18 mouse cellular contexts compared by ENCODE assay signal in the genomic region with DNA sequence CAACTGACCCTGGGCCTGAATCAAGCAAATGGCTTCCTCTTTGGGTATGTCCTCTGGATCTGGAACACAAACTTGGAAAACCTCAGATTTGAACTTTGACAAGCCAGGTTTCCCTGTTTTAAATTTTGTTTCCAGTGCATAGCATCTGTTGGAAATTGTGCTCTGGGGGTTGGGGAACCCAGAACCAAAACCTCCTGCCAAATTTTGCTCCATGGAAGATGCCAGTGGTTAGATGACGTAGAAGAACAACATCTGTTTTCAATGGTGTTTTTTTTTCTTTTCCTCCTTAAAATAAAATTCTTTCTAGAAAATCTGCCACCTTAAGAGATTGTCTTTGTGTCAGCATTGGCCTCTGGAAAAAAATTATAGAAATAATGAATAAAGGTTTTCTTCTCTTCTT.
"Had no signal": no experiment of that assay in that cellular context is flagged by ENCODE, and none has a peak within 500 bp of the region (broad histone marks: within the 10 kb centered on the region; RNA-seq: fewer than 3 reads in every experiment).

No protein-coding gene starts in this region.

- DNase-seq: kidney, adult 18-20 months; kidney, adult 9 months; kidney, postnatal 14 days; kidney, postnatal 4 days; layer of hippocampus, adult 9-11 months; liver; retina, postnatal 1 day; thymus, adult 18-20 months; thymus, postnatal 36 days had no signal

- H3K27me3 ChIP-seq: limb, embryonic 12.5 days; liver, embryonic 12.5 days; liver, embryonic 15.5 days; midbrain, embryonic 13.5 days; neural tube, embryonic 13.5 days had no signal

- H3K4me2 ChIP-seq: limb, embryonic 12.5 days; liver, embryonic 12.5 days; liver, embryonic 15.5 days; midbrain, embryonic 13.5 days; neural tube, embryonic 13.5 days had no signal

- H3K9ac ChIP-seq: limb, embryonic 12.5 days; liver, embryonic 12.5 days; liver, embryonic 15.5 days; midbrain, embryonic 13.5 days; neural tube, embryonic 13.5 days had no signal

- H3K4me3 ChIP-seq: limb, embryonic 12.5 days; liver, embryonic 12.5 days; liver, embryonic 15.5 days; megakaryocyte, embryonic 14.5 days; midbrain, embryonic 10.5 days; midbrain, embryonic 13.5 days; myocyte; neural tube, embryonic 13.5 days had no signal

- H3K4me1 ChIP-seq: liver, embryonic 12.5 days; liver, embryonic 15.5 days; midbrain, embryonic 10.5 days; midbrain, embryonic 13.5 days; neural tube, embryonic 13.5 days had no signal

- ATAC-seq: liver, embryonic 12.5 days; midbrain, embryonic 13.5 days; midbrain, embryonic 16.5 days had no signal

- H3K27ac ChIP-seq: limb, embryonic 12.5 days; liver, embryonic 12.5 days; liver, embryonic 15.5 days; midbrain, embryonic 10.5 days; midbrain, embryonic 13.5 days; neural tube, embryonic 13.5 days had no signal

- H3K9me3 ChIP-seq: liver, embryonic 12.5 days; liver, embryonic 15.5 days had no signal

- H3K36me3 ChIP-seq: limb, embryonic 12.5 days; liver, embryonic 12.5 days; liver, embryonic 15.5 days; midbrain, embryonic 10.5 days; midbrain, embryonic 13.5 days had no signal
